Mouse (Mus musculus) ES-E14 (cell line): ENCODE results near the gene Rhoj.

Experiments used
- MAFK ChIP-seq: IDR thresholded peaks from 2 replicates; pipeline ENCODE4 v1.6.1; 2014; ENCODE audit warnings: mild to moderate bottlenecking, low read depth, low read length, inconsistent platforms; ENCODE audit not compliant: insufficient read depth
- ZC3H11A ChIP-seq: IDR thresholded peaks from 2 replicates; pipeline ENCODE4 v1.6.1; 2012; ENCODE audit warnings: low read depth, mild to moderate bottlenecking, inconsistent platforms, low read length, borderline replicate concordance
- ZNF384 ChIP-seq: IDR thresholded peaks from 2 replicates; pipeline ENCODE4 v1.6.1; 2012; ENCODE audit warnings: low read depth, low read length, inconsistent platforms

- TF ChIP-seq ZNF384 (no peak), MAFK (no peak), ZC3H11A (no peak)
Measured at GRCm38 (mm10) chr12:75450011-75450410, 141.9 kb downstream of the Rhoj start.
